Mouse (Mus musculus): ENCODE data around the gene Pdia4. TPM values are rescaled to one million over a fixed set of nuclear protein-coding genes. Genes with fewer than 3 reads are reported as not detected.

Pdia4 gene
- polyA plus RNA-seq, 1 experiment from 2014 or later: 283 TPM

- peaks cover 45% of the 10 kb centered on the region for H3K36me3 ChIP-seq (ENCODE audit: control insufficient read depth, insufficient read depth, low read length)
- no peaks in the 10 kb centered on the region for H3K4me1 ChIP-seq (ENCODE audit: control insufficient read depth, insufficient read depth, low read length)
- H3K4me2 ChIP-seq (ENCODE audit: low read depth, low read length): no peak overlapping the region
- no peak overlapping the region for H3K4me3 ChIP-seq (replicated peaks; ENCODE audit: low read length)
- no peak overlapping the region for H3K27ac ChIP-seq (ENCODE audit: low read length)
- H3K9ac ChIP-seq (ENCODE audit: low read length): no peak overlapping the region
- no peaks in the 10 kb centered on the region for H3K27me3 ChIP-seq (ENCODE audit: control insufficient read depth, insufficient read depth, low read length)
- 0 out of 2 replicates have a peak, but pooled peaks have one; percentile 40 for ATAC-seq (ENCODE audit: insufficient read depth, low FRiP score)
- WGBS: 49% methylated on average over 6 of the region's 6 CpGs
- H3K9me3 ChIP-seq (replicated peaks; ENCODE audit: control insufficient read depth, low read length): no peaks in the 10 kb centered on the region
Measured at GRCm38 (mm10) chr6:47799079-47799478, 14.2 kb downstream of the Pdia4 start.

- 62% methylated on average over 10 of the region's 10 CpGs for WGBS
- peak overlapping the region; percentile 5; the same call in 1 of the 2 replicates for H3K27ac ChIP-seq (ENCODE audit: low read length)
- no peaks in the 10 kb centered on the region for H3K9me3 ChIP-seq (replicated peaks; ENCODE audit: control insufficient read depth, low read length)
- H3K27me3 ChIP-seq (ENCODE audit: control insufficient read depth, insufficient read depth, low read length): no peaks in the 10 kb centered on the region
- no peak overlapping the region for H3K4me3 ChIP-seq (replicated peaks; ENCODE audit: low read length)
- no peak overlapping the region for H3K4me2 ChIP-seq (ENCODE audit: low read depth, low read length)
- ATAC-seq (ENCODE audit: insufficient read depth, low FRiP score): no peak
- H3K4me1 ChIP-seq (ENCODE audit: control insufficient read depth, insufficient read depth, low read length): peaks cover under 1% of the 10 kb centered on the region; the same call in 1 of the 2 replicates
- no peak overlapping the region for H3K9ac ChIP-seq (ENCODE audit: low read length)
- H3K36me3 ChIP-seq (ENCODE audit: control insufficient read depth, insufficient read depth, low read length): peaks cover 16% of the 10 kb centered on the region
Measured at GRCm38 (mm10) chr6:47794106-47794830, 19.0 kb downstream of the Pdia4 start.

- H3K4me1 ChIP-seq (ENCODE audit: control insufficient read depth, insufficient read depth, low read length): peaks cover 7% of the 10 kb centered on the region; the same call in 1 of the 2 replicates
- H3K9me3 ChIP-seq (replicated peaks; ENCODE audit: control insufficient read depth, low read length): no peaks in the 10 kb centered on the region
- no peak overlapping the region for H3K4me3 ChIP-seq (replicated peaks; ENCODE audit: low read length)
- H3K36me3 ChIP-seq (ENCODE audit: control insufficient read depth, insufficient read depth, low read length): peaks cover 12% of the 10 kb centered on the region
- H3K4me2 ChIP-seq (ENCODE audit: low read depth, low read length): no peak overlapping the region
- WGBS: 33% methylated on average over 5 of the region's 5 CpGs
- H3K9ac ChIP-seq (ENCODE audit: low read length): no peak overlapping the region
- H3K27me3 ChIP-seq (ENCODE audit: control insufficient read depth, insufficient read depth, low read length): no peaks in the 10 kb centered on the region
- ATAC-seq (ENCODE audit: insufficient read depth, low FRiP score): no peak
- H3K27ac ChIP-seq (ENCODE audit: low read length): peak overlapping the region; percentile 5
Measured at GRCm38 (mm10) chr6:47793284-47793683, 19.9 kb downstream of the Pdia4 start.

GRCm38 (mm10) chr6:47792533-47792932 lies 20.7 kb downstream of the Pdia4 start:
- no peak for ATAC-seq (ENCODE audit: insufficient read depth, low FRiP score)
- H3K27ac ChIP-seq (ENCODE audit: low read length): no peak overlapping the region
- 82% methylated on average over 2 of the region's 2 CpGs for WGBS
- no peaks in the 10 kb centered on the region for H3K9me3 ChIP-seq (replicated peaks; ENCODE audit: control insufficient read depth, low read length)
- peaks cover 5% of the 10 kb centered on the region for H3K36me3 ChIP-seq (ENCODE audit: control insufficient read depth, insufficient read depth, low read length)
- peaks cover 7% of the 10 kb centered on the region; the same call in 1 of the 2 replicates for H3K4me1 ChIP-seq (ENCODE audit: control insufficient read depth, insufficient read depth, low read length)
- no peaks in the 10 kb centered on the region for H3K27me3 ChIP-seq (ENCODE audit: control insufficient read depth, insufficient read depth, low read length)
- no peak overlapping the region for H3K4me3 ChIP-seq (replicated peaks; ENCODE audit: low read length)
- H3K9ac ChIP-seq (ENCODE audit: low read length): no peak overlapping the region
- no peak overlapping the region for H3K4me2 ChIP-seq (ENCODE audit: low read depth, low read length)

DNA sequence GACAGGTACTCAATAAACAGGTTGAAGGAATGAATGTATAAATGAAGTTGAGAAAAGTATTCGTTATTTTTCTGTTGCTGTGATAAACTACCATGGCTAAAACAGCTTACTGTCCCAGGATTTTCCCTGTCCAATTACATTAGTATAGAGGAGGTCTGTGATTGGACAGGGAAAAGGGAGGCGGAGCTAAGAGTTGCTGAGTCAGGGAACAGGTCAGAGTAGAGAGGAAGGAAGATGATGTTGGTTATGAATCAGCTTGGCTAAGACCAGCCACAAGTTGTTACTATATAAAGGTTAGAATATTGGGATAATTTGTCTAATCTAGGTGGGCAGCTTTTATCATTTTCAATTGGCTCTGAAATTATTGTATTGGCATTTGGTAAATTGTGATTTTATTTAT lies 22.5 kb downstream of the Pdia4 start:
- WGBS: 54% methylated on average over 2 of the region's 2 CpGs
- H3K9ac ChIP-seq (ENCODE audit: low read length): no peak overlapping the region
- no peak overlapping the region for H3K4me3 ChIP-seq (replicated peaks; ENCODE audit: low read length)
- no peak for ATAC-seq (ENCODE audit: insufficient read depth, low FRiP score)
- no peaks in the 10 kb centered on the region; the same call in 1 of the 2 replicates for H3K36me3 ChIP-seq (ENCODE audit: control insufficient read depth, insufficient read depth, low read length)
- peaks cover 7% of the 10 kb centered on the region; the same call in 1 of the 2 replicates for H3K4me1 ChIP-seq (ENCODE audit: control insufficient read depth, insufficient read depth, low read length)
- no peak overlapping the region for H3K4me2 ChIP-seq (ENCODE audit: low read depth, low read length)
- no peaks in the 10 kb centered on the region for H3K9me3 ChIP-seq (replicated peaks; ENCODE audit: control insufficient read depth, low read length)
- H3K27me3 ChIP-seq (ENCODE audit: control insufficient read depth, insufficient read depth, low read length): no peaks in the 10 kb centered on the region
- H3K27ac ChIP-seq (ENCODE audit: low read length): no peak overlapping the region

GRCm38 (mm10) chr6:47788821-47789220 lies 24.4 kb downstream of the Pdia4 start:
- no peaks in the 10 kb centered on the region for H3K36me3 ChIP-seq (ENCODE audit: control insufficient read depth, insufficient read depth, low read length)
- H3K9me3 ChIP-seq (replicated peaks; ENCODE audit: control insufficient read depth, low read length): no peaks in the 10 kb centered on the region
- H3K4me3 ChIP-seq (replicated peaks; ENCODE audit: low read length): peak overlapping the region; percentile 58
- peaks cover 7% of the 10 kb centered on the region; the same call in 1 of the 2 replicates for H3K4me1 ChIP-seq (ENCODE audit: control insufficient read depth, insufficient read depth, low read length)
- 18% methylated on average over 3 of the region's 3 CpGs for whole genome bisulfite sequencing
- no peaks in the 10 kb centered on the region for H3K27me3 ChIP-seq (ENCODE audit: control insufficient read depth, insufficient read depth, low read length)
- ATAC-seq (ENCODE audit: insufficient read depth, low FRiP score): no peak
- peak overlapping the region; percentile 81 for H3K9ac ChIP-seq (ENCODE audit: low read length)
- peak overlapping the region; percentile 98 for H3K27ac ChIP-seq (ENCODE audit: low read length)
- peak overlapping the region; percentile 68 for H3K4me2 ChIP-seq (ENCODE audit: low read depth, low read length)

DNA sequence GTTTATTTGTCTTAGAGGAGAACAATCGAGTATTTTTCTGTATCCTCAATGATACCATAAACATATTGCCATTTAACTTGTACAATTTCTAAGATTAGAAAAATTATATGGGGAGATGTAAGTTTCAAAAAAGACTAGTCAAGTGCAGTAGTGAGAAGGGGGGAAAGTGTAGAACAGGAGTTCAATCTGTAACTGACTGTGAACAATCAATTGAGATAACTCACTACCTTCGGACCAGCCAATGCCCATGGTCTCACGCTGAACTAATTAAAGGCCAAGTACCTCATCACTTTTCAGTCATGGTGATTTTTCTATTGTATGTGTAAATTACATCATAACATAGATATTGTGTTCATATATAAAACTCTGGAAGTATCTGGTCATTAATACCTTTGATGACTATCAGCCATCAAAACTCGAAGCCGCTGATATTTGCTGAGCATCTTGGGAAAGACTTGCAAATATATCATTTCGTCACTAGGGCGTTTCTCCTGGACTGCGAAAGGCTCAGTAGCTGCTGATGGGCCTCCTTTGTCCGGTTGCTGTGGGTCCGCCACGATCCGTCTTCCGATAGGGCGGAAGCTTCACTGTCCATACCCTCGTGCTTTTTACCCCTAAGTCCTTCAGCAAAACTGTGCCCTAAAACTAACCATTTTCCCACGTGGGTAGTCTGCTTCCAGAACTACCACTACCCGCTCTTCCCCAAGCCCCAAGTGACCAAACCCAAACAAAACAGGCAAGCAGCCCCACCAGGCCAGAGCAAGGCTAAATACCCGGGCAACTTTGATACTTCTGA lies 25.1 kb downstream of the Pdia4 start:
- H3K36me3 ChIP-seq (ENCODE audit: control insufficient read depth, insufficient read depth, low read length): no peaks in the 10 kb centered on the region
- peaks cover 7% of the 10 kb centered on the region; the same call in 1 of the 2 replicates for H3K4me1 ChIP-seq (ENCODE audit: control insufficient read depth, insufficient read depth, low read length)
- WGBS: under 1% methylated on average over 18 of the region's 18 CpGs
- no peaks in the 10 kb centered on the region for H3K27me3 ChIP-seq (ENCODE audit: control insufficient read depth, insufficient read depth, low read length)
- H3K9ac ChIP-seq (ENCODE audit: low read length): peak overlapping the region; percentile 81
- peak; percentile 94 for ATAC-seq (ENCODE audit: insufficient read depth, low FRiP score)
- H3K4me2 ChIP-seq (ENCODE audit: low read depth, low read length): peak overlapping the region; percentile 68
- no peaks in the 10 kb centered on the region for H3K9me3 ChIP-seq (replicated peaks; ENCODE audit: control insufficient read depth, low read length)
- peak overlapping the region; percentile 58 for H3K4me3 ChIP-seq (replicated peaks; ENCODE audit: low read length)
- peak overlapping the region; percentile 98 for H3K27ac ChIP-seq (ENCODE audit: low read length)

DNA sequence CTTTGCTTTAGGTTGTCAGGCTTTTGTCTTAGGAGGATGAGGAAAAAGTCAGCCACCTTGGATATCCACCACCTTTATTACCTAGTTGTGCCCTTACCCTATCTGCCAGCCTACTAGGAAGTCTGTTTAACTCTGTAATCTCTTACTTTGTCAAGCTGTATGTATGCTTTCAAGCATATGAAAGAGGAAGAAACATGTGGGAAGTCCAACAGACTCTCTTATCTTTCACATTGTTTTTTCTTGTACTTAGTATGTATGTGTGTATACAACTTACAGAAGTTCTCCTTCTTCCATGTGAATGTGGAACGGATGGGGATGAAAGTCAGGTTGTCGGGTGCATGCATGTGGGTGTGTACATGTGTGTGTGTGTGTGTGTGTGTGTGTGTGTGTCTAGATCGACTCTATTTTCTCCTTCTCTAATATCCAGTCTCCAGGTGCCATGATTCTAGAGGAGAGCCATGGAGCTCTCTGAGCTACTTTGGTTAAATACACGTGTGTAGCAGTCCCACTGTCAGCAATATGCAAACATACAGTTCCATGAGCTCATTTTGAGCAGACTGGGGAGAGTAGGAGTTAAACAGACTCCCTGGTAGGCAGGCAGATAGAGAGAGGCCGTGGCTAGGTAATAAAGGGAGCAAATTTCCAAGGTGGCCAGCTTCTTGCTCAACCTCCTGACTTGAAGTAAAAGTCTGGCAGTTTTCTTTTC lies 28.4 kb downstream of the Pdia4 start:
- no peaks in the 10 kb centered on the region for H3K36me3 ChIP-seq (ENCODE audit: control insufficient read depth, insufficient read depth, low read length)
- H3K9me3 ChIP-seq (replicated peaks; ENCODE audit: control insufficient read depth, low read length): no peaks in the 10 kb centered on the region
- no peak overlapping the region for H3K4me3 ChIP-seq (replicated peaks; ENCODE audit: low read length)
- no peaks in the 10 kb centered on the region for H3K27me3 ChIP-seq (ENCODE audit: control insufficient read depth, insufficient read depth, low read length)
- H3K27ac ChIP-seq (ENCODE audit: low read length): no peak overlapping the region
- ATAC-seq (ENCODE audit: insufficient read depth, low FRiP score): no peak
- 61% methylated on average over 5 of the region's 5 CpGs for WGBS
- no peak overlapping the region for H3K4me2 ChIP-seq (ENCODE audit: low read depth, low read length)
- no peak overlapping the region for H3K9ac ChIP-seq (ENCODE audit: low read length)
- H3K4me1 ChIP-seq (ENCODE audit: control insufficient read depth, insufficient read depth, low read length): peaks cover 7% of the 10 kb centered on the region
